Mouse (Mus musculus) myocyte (in vitro differentiated cells): ENCODE measurements around the gene Sult1a1. TPM values are rescaled to one million over a fixed set of nuclear protein-coding genes. Genes with fewer than 3 reads are reported as not detected.

ENCODE experiments used
- H3K27me3 ChIP-seq: one replicate; pipeline ENCODE4 v1.6.1; 2011; ENCODE audit not compliant: control insufficient read depth, insufficient read depth, insufficient read length
- H3K36me3 ChIP-seq: one replicate; pipeline ENCODE4 v1.6.1; 2011; ENCODE audit not compliant: control insufficient read depth, insufficient read depth
- H3K4me2 ChIP-seq: one replicate; pipeline ENCODE4 v1.6.1; 2011; ENCODE audit warnings: low read depth, control low read depth
- H3K4me3 ChIP-seq: one replicate; pipeline ENCODE4 v1.5.1; 2011; ENCODE audit warnings: mild to moderate bottlenecking, control low read depth, moderate library complexity
- H3K79me2 ChIP-seq: one replicate; pipeline ENCODE4 v1.6.1; 2011; ENCODE audit not compliant: control insufficient read depth, insufficient read depth
- H3ac ChIP-seq: one replicate; pipeline ENCODE4 v1.6.1; 2011; ENCODE audit not compliant: control insufficient read depth, insufficient read length
- CEBPB ChIP-seq: IDR thresholded peaks from 2 replicates; pipeline ENCODE4 v1.6.1; 2011; ENCODE audit warnings: mild to moderate bottlenecking, moderate library complexity; ENCODE audit not compliant: poor library complexity, insufficient read depth, severe bottlenecking
- E2F4 ChIP-seq: IDR thresholded peaks from one replicate; pipeline ENCODE4 v1.6.1; 2011; ENCODE audit warnings: mild to moderate bottlenecking, control low read depth, moderate library complexity; ENCODE audit not compliant: insufficient read depth
- MAX ChIP-seq: IDR thresholded peaks from one replicate; pipeline ENCODE4 v1.6.1; 2011; ENCODE audit warnings: low read depth, mild to moderate bottlenecking, control low read depth
- MYOD1 ChIP-seq, 3 experiments: IDR thresholded peaks; one replicate each; pipeline ENCODE4 v1.6.1; 2011; ENCODE audit warnings: control low read depth in 2 of 3, low read depth in 2 of 3, mild to moderate bottlenecking in 2 of 3, moderate library complexity in 1 of 3; ENCODE audit not compliant: insufficient read length in 2 of 3, control insufficient read depth in 1 of 3
- MYOG ChIP-seq, 3 experiments: IDR thresholded peaks; one replicate each; pipeline ENCODE4 v1.6.1; 2011; ENCODE audit warnings: control low read depth in 2 of 3, low read depth in 2 of 3, mild to moderate bottlenecking in 2 of 3; ENCODE audit not compliant: insufficient read length in 2 of 3, control insufficient read depth in 1 of 3, insufficient read depth in 1 of 3
- POLR2A ChIP-seq: IDR thresholded peaks from one replicate; pipeline ENCODE4 v1.6.1; 2011; ENCODE audit warnings: low read depth, mild to moderate bottlenecking, control low read depth, moderate library complexity; ENCODE audit not compliant: insufficient read length
- POLR2AphosphoS2 ChIP-seq: IDR thresholded peaks from one replicate; pipeline ENCODE4 v1.6.1; 2011; ENCODE audit warnings: low read depth, control low read depth; ENCODE audit not compliant: insufficient read length
- REST ChIP-seq: IDR thresholded peaks from one replicate; pipeline ENCODE4 v1.6.1; 2011; ENCODE audit warnings: mild to moderate bottlenecking, control low read depth, moderate library complexity; ENCODE audit not compliant: insufficient read depth, insufficient read length
- SRF ChIP-seq: IDR thresholded peaks from one replicate; pipeline ENCODE4 v1.6.1; 2011; ENCODE audit warnings: low read depth; ENCODE audit not compliant: control insufficient read depth, insufficient read length
- TCF12 ChIP-seq: IDR thresholded peaks from one replicate; pipeline ENCODE4 v1.6.1; 2011; ENCODE audit warnings: mild to moderate bottlenecking, control low read depth; ENCODE audit not compliant: poor library complexity, insufficient read depth, severe bottlenecking
- TCF3 ChIP-seq: IDR thresholded peaks from one replicate; pipeline ENCODE4 v1.6.1; 2011; ENCODE audit warnings: low read depth, control low read depth; ENCODE audit not compliant: insufficient read length
- USF1 ChIP-seq: IDR thresholded peaks from one replicate; pipeline ENCODE4 v1.6.1; 2011; ENCODE audit warnings: low read depth, mild to moderate bottlenecking, control low read depth, moderate library complexity
- polyA plus RNA-seq: library from polyadenylated mRNA; unstranded; fragments of >200 nt; fragmentation: generic; extraction: Trizol; gene quantifications from one replicate; pipeline ENCODE4 v1.2.1, GENCODE M21; 2012; ENCODE audit warnings: missing spikeins

Gene Sult1a1
- polyA plus RNA-seq, 1 experiment, result not detected

DNA sequence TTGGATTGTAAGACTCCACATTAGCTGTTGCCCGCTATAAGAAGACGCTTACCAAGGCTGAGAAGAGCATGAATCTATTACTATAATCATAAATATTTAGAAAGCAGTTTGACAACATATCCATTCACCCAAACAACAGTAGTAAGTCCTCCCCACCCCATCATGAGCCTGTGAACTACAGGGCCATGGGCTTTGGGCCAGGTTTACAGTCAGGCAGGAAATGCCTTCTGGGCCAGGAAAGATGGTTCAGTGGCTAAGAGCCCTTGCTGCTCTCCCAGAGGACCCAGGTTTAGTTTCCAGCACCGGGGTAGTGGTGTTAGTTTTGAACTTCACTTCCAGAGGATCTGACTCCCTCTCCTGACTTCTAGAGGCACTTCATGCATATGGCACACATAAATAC lies 41.3 kb upstream of the Sult1a1 start:
- Histone ChIP-seq H3K4me3 (no peak overlapping the region), H3K36me3 (no peaks in the 10 kb centered on the region), H3K27me3 (peaks cover 19% of the 10 kb centered on the region), H3K79me2 (no peaks in the 10 kb centered on the region), H3ac (no peak overlapping the region), H3K4me2 (no peak overlapping the region)
- no peak for TF ChIP-seq MYOD1 (IDR thresholded peaks at IDR 0.05; ENCODE audit: control insufficient read depth in 1 of 3, insufficient read length in 2 of 3, low read depth in 2 of 3)
- no peak for TF ChIP-seq TCF3

- Histone ChIP-seq H3K36me3 (no peaks in the 10 kb centered on the region), H3ac (no peak overlapping the region), H3K27me3 (peaks cover 19% of the 10 kb centered on the region), H3K4me2 (no peak overlapping the region), H3K4me3 (no peak overlapping the region), H3K79me2 (no peaks in the 10 kb centered on the region)
- TF ChIP-seq MAX (no peak), MYOG (IDR thresholded peaks at IDR 0.05; ENCODE audit: control insufficient read depth in 1 of 3, insufficient read depth in 1 of 3, insufficient read length in 2 of 3, low read depth in 2 of 3) (no peak), SRF (no peak), CEBPB (no peak), TCF12 (no peak), USF1 (no peak), E2F4 (no peak), POLR2A (no peak), MYOD1 (IDR thresholded peaks at IDR 0.05; ENCODE audit: control insufficient read depth in 1 of 3, insufficient read length in 2 of 3, low read depth in 2 of 3) (no peak), POLR2AphosphoS2 (no peak), REST (no peak), TCF3 (no peak)
Observed at GRCm38 (mm10) chr7:126715679-126716078, 39.4 kb upstream of the Sult1a1 start.

- no peak overlapping the region for H3ac ChIP-seq
- no peaks in the 10 kb centered on the region for H3K36me3 ChIP-seq
- no peak overlapping the region for H3K4me3 ChIP-seq
- no peak for TF ChIP-seq MAX
- no peak for TF ChIP-seq CEBPB
- no peak for TF ChIP-seq E2F4
- no peak for TF ChIP-seq MYOG (IDR thresholded peaks at IDR 0.05; ENCODE audit: control insufficient read depth in 1 of 3, insufficient read depth in 1 of 3, insufficient read length in 2 of 3, low read depth in 2 of 3)
- TF ChIP-seq TCF3, result no peak
- no peak for TF ChIP-seq SRF
- no peak for TF ChIP-seq MYOD1 (IDR thresholded peaks at IDR 0.05; ENCODE audit: control insufficient read depth in 1 of 3, insufficient read length in 2 of 3, low read depth in 2 of 3)
- no peak for TF ChIP-seq REST
- H3K4me2 ChIP-seq, result no peak overlapping the region
- H3K79me2 ChIP-seq, result no peaks in the 10 kb centered on the region
- H3K27me3 ChIP-seq, result peaks cover 40% of the 10 kb centered on the region
Observed at GRCm38 (mm10) chr7:126711910-126712309, 35.7 kb upstream of the Sult1a1 start.

- no peak overlapping the region for H3K4me2 ChIP-seq
- no peaks in the 10 kb centered on the region for H3K79me2 ChIP-seq
- peaks cover 27% of the 10 kb centered on the region for H3K27me3 ChIP-seq
- no peak for TF ChIP-seq TCF12
- no peak for TF ChIP-seq CEBPB
- no peak for TF ChIP-seq MYOG (IDR thresholded peaks at IDR 0.05; ENCODE audit: control insufficient read depth in 1 of 3, insufficient read depth in 1 of 3, insufficient read length in 2 of 3, low read depth in 2 of 3)
- no peak for TF ChIP-seq POLR2AphosphoS2
- TF ChIP-seq SRF, result no peak
- TF ChIP-seq USF1, result no peak
- no peak for TF ChIP-seq MYOD1 (IDR thresholded peaks at IDR 0.05; ENCODE audit: control insufficient read depth in 1 of 3, insufficient read length in 2 of 3, low read depth in 2 of 3)
- TF ChIP-seq MAX, result no peak
- no peak for TF ChIP-seq E2F4
- TF ChIP-seq POLR2A, result no peak
- TF ChIP-seq REST, result no peak
- TF ChIP-seq TCF3, result no peak
- no peak overlapping the region for H3K4me3 ChIP-seq
- H3ac ChIP-seq, result no peak overlapping the region
- no peaks in the 10 kb centered on the region for H3K36me3 ChIP-seq
Observed at GRCm38 (mm10) chr7:126710266-126710665, 34.0 kb upstream of the Sult1a1 start.

- Histone ChIP-seq H3K4me2 (no peak overlapping the region), H3K4me3 (no peak overlapping the region), H3K79me2 (no peaks in the 10 kb centered on the region), H3ac (no peak overlapping the region), H3K36me3 (no peaks in the 10 kb centered on the region), H3K27me3 (peaks cover 28% of the 10 kb centered on the region)
- no peak for TF ChIP-seq MAX
- TF ChIP-seq TCF3, result no peak
- TF ChIP-seq USF1, result no peak
- TF ChIP-seq MYOG (IDR thresholded peaks at IDR 0.05; ENCODE audit: control insufficient read depth in 1 of 3, insufficient read depth in 1 of 3, insufficient read length in 2 of 3, low read depth in 2 of 3), result no peak
- TF ChIP-seq MYOD1 (IDR thresholded peaks at IDR 0.05; ENCODE audit: control insufficient read depth in 1 of 3, insufficient read length in 2 of 3, low read depth in 2 of 3), result no peak
- TF ChIP-seq POLR2AphosphoS2, result no peak
- no peak for TF ChIP-seq POLR2A
- TF ChIP-seq CEBPB, result no peak
- no peak for TF ChIP-seq SRF
- TF ChIP-seq TCF12, result no peak
- TF ChIP-seq REST, result no peak
- no peak for TF ChIP-seq E2F4
Observed at GRCm38 (mm10) chr7:126708175-126708952, 32.1 kb upstream of the Sult1a1 start.
